Mouse (Mus musculus) neural tube, embryonic 14.5 days (tissue): ENCODE results near the gene Pou2f3. TPM values are rescaled to one million over a fixed set of nuclear protein-coding genes. Genes with fewer than 3 reads are reported as not detected.
A peak's percentile ranks its signal among the peaks of the same experiment; 100 is the strongest.

Experiments used
- ATAC-seq: fragments of 200-750 bp; cut with Nextera tagmentation; 2 replicates; pipeline ENCODE4 v1.8.0; 2017; ENCODE audit warnings: low read depth, mild to moderate bottlenecking, moderate TSS enrichment, moderate library complexity
- H3K27ac ChIP-seq: fragments of 300-500 bp; sonication (generic); 2 replicates; pipeline ENCODE4 v1.5.1; 2014; ENCODE audit warnings: low read depth, mild to moderate bottlenecking, control low read depth, low read length, moderate library complexity, mixed read lengths
- H3K27me3 ChIP-seq: fragments of 300-500 bp; sonication (generic); 2 replicates; pipeline ENCODE4 v1.6.1; 2014; ENCODE audit warnings: low read length; ENCODE audit not compliant: control insufficient read depth, insufficient read depth
- H3K36me3 ChIP-seq: fragments of 300-500 bp; sonication (generic); 2 replicates; pipeline ENCODE4 v1.6.1; 2014; ENCODE audit warnings: low read length, mixed read lengths; ENCODE audit not compliant: control insufficient read depth, insufficient read depth
- H3K4me1 ChIP-seq: fragments of 300-500 bp; sonication (generic); 2 replicates; pipeline ENCODE4 v1.6.1; 2014; ENCODE audit warnings: low read length; ENCODE audit not compliant: control insufficient read depth, insufficient read depth
- H3K4me2 ChIP-seq: fragments of 300-500 bp; sonication (generic); 2 replicates; pipeline ENCODE4 v1.6.1; 2014; ENCODE audit warnings: mild to moderate bottlenecking, low read depth, low read length, control low read depth
- H3K4me3 ChIP-seq: fragments of 300-500 bp; sonication (generic); 2 replicates; pipeline ENCODE4 v1.5.1; 2014; ENCODE audit warnings: low read depth, low read length, control low read depth, mixed read lengths
- H3K9ac ChIP-seq: fragments of 300-500 bp; sonication (generic); replicated peaks from 2 replicates; pipeline ENCODE4 v1.6.1; 2014; ENCODE audit warnings: low read depth, mild to moderate bottlenecking, control low read depth, low read length, mixed read lengths
- H3K9me3 ChIP-seq: fragments of 300-500 bp; sonication (generic); 2 replicates; pipeline ENCODE4 v1.6.1; 2016; ENCODE audit warnings: low read length; ENCODE audit not compliant: control insufficient read depth
- WGBS: fragments of 180-500 bp; shearing (Covaris S2); extraction: QIAGEN DNeasy Blood & Tissue Kit; methylation state at CpG from one replicate; pipeline ENCODE4 v1.1.7; 2014; 5-methylcytosine and 5-hydroxymethylcytosine counted together
- polyA plus RNA-seq: library from polyadenylated mRNA; unstranded; fragments of >200 nt; fragmentation: Nextera tagmentation; extraction: Ambion mirVana; gene quantifications from 2 replicates; pipeline ENCODE4 v1.2.1, GENCODE M21; 2014

The Pou2f3 gene
- polyA plus RNA-seq, 1 experiment from 2014 or later = not detected

- 16% methylated on average over 12 of the region's 12 CpGs for WGBS
- ATAC-seq = no peak
Measured at GRCm38 (mm10) chr9:43115431-43116133, 94.6 kb downstream of the Pou2f3 start.

GRCm38 (mm10) chr9:43114833-43115232 lies 95.3 kb downstream of the Pou2f3 start:
- Histone ChIP-seq H3K27ac (no peak overlapping the region), H3K9me3 (no peaks in the 10 kb centered on the region), H3K9ac (no peak overlapping the region), H3K4me3 (no peak overlapping the region), H3K4me2 (no peak overlapping the region), H3K4me1 (0 out of 2 replicates have a peak, but pooled peaks cover 3% of the 10 kb centered on the region), H3K27me3 (no peaks in the 10 kb centered on the region), H3K36me3 (peaks cover 9% of the 10 kb centered on the region)
- 96% methylated on average over 4 of the region's 4 CpGs for WGBS
- ATAC-seq = no peak

More at GRCm38 (mm10) chr9:43115431-43116133, 94.6 kb downstream of the Pou2f3 start:
- peak overlapping the region; percentile 82 for H3K4me2 ChIP-seq
- H3K27me3 ChIP-seq = no peaks in the 10 kb centered on the region
- peak overlapping the region; percentile 64 for H3K27ac ChIP-seq
- peaks cover 9% of the 10 kb centered on the region for H3K36me3 ChIP-seq
- H3K9me3 ChIP-seq = no peaks in the 10 kb centered on the region
- H3K4me3 ChIP-seq = peak overlapping the region; percentile 97
- 0 out of 2 replicates have a peak, but pooled peaks cover 3% of the 10 kb centered on the region for H3K4me1 ChIP-seq
- H3K9ac ChIP-seq = peak overlapping the region; percentile 95

GRCm38 (mm10) chr9:43110286-43110980 lies 99.7 kb downstream of the Pou2f3 start:
- H3K9me3 ChIP-seq = no peaks in the 10 kb centered on the region
- 86% methylated on average over 8 of the region's 8 CpGs for WGBS
- H3K4me3 ChIP-seq = no peak overlapping the region
- H3K4me1 ChIP-seq = 0 out of 2 replicates have a peak, but pooled peaks cover 4% of the 10 kb centered on the region
- peaks cover 9% of the 10 kb centered on the region for H3K36me3 ChIP-seq
- H3K27ac ChIP-seq = no peak overlapping the region
- no peak overlapping the region for H3K9ac ChIP-seq
- H3K27me3 ChIP-seq = no peaks in the 10 kb centered on the region
- H3K4me2 ChIP-seq = no peak overlapping the region
- ATAC-seq = no peak

- Histone ChIP-seq H3K27ac (no peak overlapping the region), H3K4me1 (peaks cover 9% of the 10 kb centered on the region; the same call in 1 of the 2 replicates), H3K4me3 (no peak overlapping the region), H3K9ac (no peak overlapping the region), H3K9me3 (no peaks in the 10 kb centered on the region), H3K36me3 (peaks cover 9% of the 10 kb centered on the region), H3K4me2 (no peak overlapping the region), H3K27me3 (no peaks in the 10 kb centered on the region)
- WGBS = 92% methylated on average over 7 of the region's 7 CpGs
- no peak for ATAC-seq
Measured at GRCm38 (mm10) chr9:43109125-43109524, 101.0 kb downstream of the Pou2f3 start.

- WGBS = 89% methylated on average over 3 of the region's 3 CpGs
- ATAC-seq = no peak
- Histone ChIP-seq H3K4me3 (no peak overlapping the region), H3K27ac (no peak overlapping the region), H3K9me3 (no peaks in the 10 kb centered on the region), H3K4me2 (no peak overlapping the region), H3K27me3 (no peaks in the 10 kb centered on the region), H3K4me1 (peaks cover 13% of the 10 kb centered on the region), H3K9ac (no peak overlapping the region), H3K36me3 (peaks cover 9% of the 10 kb centered on the region)
Measured at GRCm38 (mm10) chr9:43108721-43109120, 101.4 kb downstream of the Pou2f3 start.

- no peak overlapping the region for H3K4me2 ChIP-seq
- H3K27me3 ChIP-seq = no peaks in the 10 kb centered on the region
- peaks cover 9% of the 10 kb centered on the region for H3K36me3 ChIP-seq
- H3K9ac ChIP-seq = no peak overlapping the region
- H3K4me1 ChIP-seq = peaks cover 19% of the 10 kb centered on the region
- WGBS = 90% methylated on average over 1 of the region's 1 CpGs
- ATAC-seq = no peak
- H3K27ac ChIP-seq = no peak overlapping the region
- H3K4me3 ChIP-seq = no peak overlapping the region
- no peaks in the 10 kb centered on the region for H3K9me3 ChIP-seq
Measured at GRCm38 (mm10) chr9:43108081-43108480, 102.1 kb downstream of the Pou2f3 start.

GRCm38 (mm10) chr9:43107555-43107954 lies 102.6 kb downstream of the Pou2f3 start:
- Histone ChIP-seq H3K4me1 (peaks cover 22% of the 10 kb centered on the region), H3K4me2 (no peak overlapping the region), H3K4me3 (no peak overlapping the region), H3K27me3 (no peaks in the 10 kb centered on the region), H3K9me3 (no peaks in the 10 kb centered on the region), H3K36me3 (peaks cover 9% of the 10 kb centered on the region), H3K9ac (no peak overlapping the region), H3K27ac (no peak overlapping the region)
- no peak for ATAC-seq
- WGBS = 65% methylated on average over 5 of the region's 5 CpGs

GRCm38 (mm10) chr9:43107187-43107517 lies 103.0 kb downstream of the Pou2f3 start, which contains the start of gene Arhgef12:
TSS of gene Arhgef12 (minus strand) at chr9:43107239.
- Histone ChIP-seq H3K4me3 (peak within 1 kb of the TSS; percentile 89), H3K9ac (peak within 1 kb of the TSS; percentile 91), H3K4me1 (peaks cover 22% of the 10 kb centered on the region), H3K27me3 (no peaks in the 10 kb centered on the region), H3K4me2 (peak within 1 kb of the TSS; percentile 93), H3K9me3 (no peaks in the 10 kb centered on the region), H3K27ac (no peak within 1 kb of the TSS), H3K36me3 (peaks cover 9% of the 10 kb centered on the region)
- no peak for ATAC-seq
- 36% methylated on average over 10 of the region's 10 CpGs for WGBS
